Mouse (Mus musculus) right cerebral cortex, postnatal 10 days (tissue): ENCODE results near the gene Cdca7.

Experiments
- DNase-seq, 2 experiments: peaks; one replicate each; pipeline ENCODE4 v3.0.0; 2021; ENCODE audit warnings: low spot score in 2 of 2

Gene Cdca7

GRCm38 (mm10) chr2:72491650-72492049, 15.7 kb downstream of the Cdca7 start:
- no peak for DNase-seq

GRCm38 (mm10) chr2:72493039-72493438, 17.1 kb downstream of the Cdca7 start:
- DNase-seq: no peak

GRCm38 (mm10) chr2:72499074-72499721, 23.2 kb downstream of the Cdca7 start:
- no peak for DNase-seq

GRCm38 (mm10) chr2:72499782-72500411, 23.9 kb downstream of the Cdca7 start:
- no peak for DNase-seq

- DNase-seq: no peak
Observed at GRCm38 (mm10) chr2:72502041-72502813, 26.3 kb downstream of the Cdca7 start.

GRCm38 (mm10) chr2:72503646-72504045, 27.7 kb downstream of the Cdca7 start:
- DNase-seq: no peak

GRCm38 (mm10) chr2:72507855-72508635, 32.1 kb downstream of the Cdca7 start:
- DNase-seq: no peak

GRCm38 (mm10) chr2:72508891-72509290, 32.9 kb downstream of the Cdca7 start:
- DNase-seq: no peak

GRCm38 (mm10) chr2:72515526-72515925, 39.6 kb downstream of the Cdca7 start:
- no peak for DNase-seq

- DNase-seq: peak; percentile 90 to 91
Observed at GRCm38 (mm10) chr2:72515971-72516719, 40.2 kb downstream of the Cdca7 start.

- no peak for DNase-seq
Observed at GRCm38 (mm10) chr2:72516720-72517089, 40.7 kb downstream of the Cdca7 start.

GRCm38 (mm10) chr2:72524022-72524421, 48.1 kb downstream of the Cdca7 start:
- DNase-seq: no peak

- no peak for DNase-seq
Observed at GRCm38 (mm10) chr2:72525556-72525955, 49.6 kb downstream of the Cdca7 start.

- DNase-seq: peak in 1 of 2 experiments; percentile 29
Observed at GRCm38 (mm10) chr2:72529026-72529357, 53.0 kb downstream of the Cdca7 start.

GRCm38 (mm10) chr2:72529358-72530319, 53.7 kb downstream of the Cdca7 start:
- DNase-seq: peak; percentile 38 to 59

GRCm38 (mm10) chr2:72535889-72536288, 59.9 kb downstream of the Cdca7 start:
- no peak for DNase-seq
